Mouse (Mus musculus) liver, embryonic 11.5 days (tissue): ENCODE data around the gene Zc3h15. TPM values are rescaled to one million over a fixed set of nuclear protein-coding genes. Genes with fewer than 3 reads are reported as not detected.

Experiments
- ATAC-seq: fragments of 200-750 bp; cut with Nextera tagmentation; replicated peaks from 2 replicates; pipeline ENCODE4 v1.8.0; 2017; ENCODE audit warnings: moderate number of reproducible peaks, mild to moderate bottlenecking, moderate TSS enrichment, moderate library complexity; ENCODE audit not compliant: low FRiP score
- DNase-seq: peaks from one replicate; pipeline ENCODE4 v3.0.0-alpha.2; 2017; ENCODE audit warnings: low spot score
- H3K27ac ChIP-seq: fragments of 300-500 bp; sonication (generic); 2 replicates; pipeline ENCODE4 v1.5.1; 2014; ENCODE audit warnings: mild to moderate bottlenecking, low read depth, low read length, control low read depth
- H3K27me3 ChIP-seq: fragments of 300-500 bp; sonication (generic); replicated peaks from 2 replicates; pipeline ENCODE4 v1.6.1; 2014; ENCODE audit warnings: low read length, mixed read lengths; ENCODE audit not compliant: control insufficient read depth, insufficient read depth
- H3K36me3 ChIP-seq: fragments of 300-500 bp; sonication (generic); 2 replicates; pipeline ENCODE4 v1.6.1; 2014; ENCODE audit warnings: mild to moderate bottlenecking, low read length, moderate library complexity, mixed read lengths; ENCODE audit not compliant: control insufficient read depth, insufficient read depth
- H3K4me1 ChIP-seq: fragments of 300-500 bp; sonication (generic); replicated peaks from 2 replicates; pipeline ENCODE4 v1.6.1; 2014; ENCODE audit warnings: low read length, mixed read lengths; ENCODE audit not compliant: control insufficient read depth, insufficient read depth
- H3K4me2 ChIP-seq: fragments of 300-500 bp; sonication (generic); 2 replicates; pipeline ENCODE4 v1.6.1; 2014; ENCODE audit warnings: mild to moderate bottlenecking, control low read depth, moderate library complexity
- H3K4me3 ChIP-seq: fragments of 300-500 bp; sonication (generic); 2 replicates; pipeline ENCODE4 v1.5.1; 2014; ENCODE audit warnings: low read depth, low read length, control low read depth
- H3K9ac ChIP-seq: fragments of 300-500 bp; sonication (generic); 2 replicates; pipeline ENCODE4 v1.6.1; 2014; ENCODE audit warnings: low read depth, low read length, control low read depth
- H3K9me3 ChIP-seq: fragments of 300-500 bp; sonication (generic); 2 replicates; pipeline ENCODE4 v1.6.1; 2016; ENCODE audit warnings: low read length, inconsistent platforms, mixed read lengths; ENCODE audit not compliant: control insufficient read depth
- WGBS: fragments of 180-500 bp; shearing (Covaris S2); extraction: QIAGEN DNeasy Blood & Tissue Kit; methylation state at CpG from one replicate; pipeline ENCODE4 v1.1.7; 2014; 5-methylcytosine and 5-hydroxymethylcytosine counted together
- polyA plus RNA-seq: library from polyadenylated mRNA; unstranded; fragments of >200 nt; fragmentation: Nextera tagmentation; extraction: Ambion mirVana; gene quantifications from 2 replicates; pipeline ENCODE4 v1.2.1, GENCODE M21; 2014

Zc3h15 gene
- polyA plus RNA-seq, 1 experiment from 2014 or later = 126 TPM

DNA sequence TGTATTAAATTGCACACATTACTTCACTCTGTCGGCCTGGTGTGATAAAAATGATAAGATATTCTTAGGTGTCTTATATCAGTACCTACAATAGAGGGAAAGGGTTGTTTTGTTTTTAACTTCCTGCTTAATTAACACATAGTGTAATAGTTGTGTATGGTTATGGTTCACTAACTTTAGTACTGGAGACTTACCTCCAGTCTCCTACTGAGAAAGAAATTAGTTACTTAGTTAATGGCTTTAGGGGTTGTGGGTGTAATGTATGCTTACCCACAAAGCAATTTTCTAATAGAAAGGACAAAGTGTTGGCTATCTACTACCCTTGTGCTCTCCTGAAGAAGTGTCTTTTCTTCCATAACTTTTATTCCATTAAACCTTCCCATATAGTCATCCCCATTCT lies 23.8 kb downstream of the Zc3h15 start:
- Histone ChIP-seq H3K27me3 (no peaks in the 10 kb centered on the region), H3K4me1 (no peaks in the 10 kb centered on the region), H3K4me2 (no peak overlapping the region), H3K36me3 (peaks cover 8% of the 10 kb centered on the region; the same call in 1 of the 2 replicates), H3K4me3 (no peak overlapping the region), H3K9ac (no peak overlapping the region), H3K9me3 (no peaks in the 10 kb centered on the region), H3K27ac (no peak overlapping the region)
- ATAC-seq (no peak), DNase-seq (no peak)
- WGBS = 74% methylated on average over 1 of the region's 1 CpGs

DNA sequence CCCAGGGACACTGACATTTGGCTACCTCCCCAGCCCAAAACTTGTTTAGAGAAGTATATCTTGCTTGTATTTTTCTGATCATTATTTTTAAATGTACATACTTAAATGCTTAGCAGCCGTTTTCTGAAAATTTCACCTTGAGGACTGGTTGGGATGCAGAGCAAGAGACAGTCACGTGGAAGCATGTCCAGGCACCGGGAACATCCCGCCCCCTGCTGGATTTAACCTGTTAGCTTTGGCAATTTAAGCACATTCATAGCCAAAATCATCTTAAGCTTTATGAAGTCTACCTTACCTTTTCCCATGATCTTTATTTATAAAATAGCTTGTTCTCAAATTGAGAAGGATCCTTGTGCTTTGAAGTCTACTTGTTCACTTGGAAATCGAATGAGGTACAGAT lies 25.8 kb downstream of the Zc3h15 start:
- Histone ChIP-seq H3K4me3 (no peak overlapping the region), H3K9ac (no peak overlapping the region), H3K27me3 (no peaks in the 10 kb centered on the region), H3K27ac (no peak overlapping the region), H3K4me2 (no peak overlapping the region), H3K36me3 (peaks cover 6% of the 10 kb centered on the region; the same call in 1 of the 2 replicates), H3K9me3 (no peaks in the 10 kb centered on the region), H3K4me1 (no peaks in the 10 kb centered on the region)
- no peak for DNase-seq
- WGBS = 79% methylated on average over 5 of the region's 5 CpGs
- no peak for ATAC-seq

DNA sequence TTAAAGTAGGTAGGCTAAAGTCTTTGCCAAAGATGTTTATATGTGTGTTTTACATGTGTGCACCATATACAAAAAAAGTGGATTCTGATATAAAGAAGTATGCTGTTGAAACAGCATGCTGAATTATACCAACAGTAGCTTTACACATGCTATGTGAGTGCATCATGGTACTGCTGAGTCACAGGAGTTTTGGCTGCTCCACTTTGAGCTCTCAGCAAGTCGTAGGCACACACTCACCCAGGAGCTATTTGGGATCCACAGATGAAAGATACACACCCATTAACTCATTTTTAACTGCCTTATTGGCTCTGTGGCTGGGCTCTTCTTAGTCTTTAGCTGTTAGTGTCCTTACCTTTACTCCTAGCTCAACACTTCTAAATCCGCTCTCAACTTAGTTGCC lies 27.6 kb downstream of the Zc3h15 start:
- DNase-seq (no peak), ATAC-seq (no peak)
- H3K4me3 ChIP-seq = no peak overlapping the region
- no peaks in the 10 kb centered on the region for H3K4me1 ChIP-seq
- no peak overlapping the region for H3K9ac ChIP-seq
- H3K4me2 ChIP-seq = no peak overlapping the region
- H3K27ac ChIP-seq = no peak overlapping the region
- WGBS = 97% methylated on average over 2 of the region's 2 CpGs
- peaks cover 6% of the 10 kb centered on the region; the same call in 1 of the 2 replicates for H3K36me3 ChIP-seq
- no peaks in the 10 kb centered on the region for H3K9me3 ChIP-seq
- H3K27me3 ChIP-seq = no peaks in the 10 kb centered on the region

DNA sequence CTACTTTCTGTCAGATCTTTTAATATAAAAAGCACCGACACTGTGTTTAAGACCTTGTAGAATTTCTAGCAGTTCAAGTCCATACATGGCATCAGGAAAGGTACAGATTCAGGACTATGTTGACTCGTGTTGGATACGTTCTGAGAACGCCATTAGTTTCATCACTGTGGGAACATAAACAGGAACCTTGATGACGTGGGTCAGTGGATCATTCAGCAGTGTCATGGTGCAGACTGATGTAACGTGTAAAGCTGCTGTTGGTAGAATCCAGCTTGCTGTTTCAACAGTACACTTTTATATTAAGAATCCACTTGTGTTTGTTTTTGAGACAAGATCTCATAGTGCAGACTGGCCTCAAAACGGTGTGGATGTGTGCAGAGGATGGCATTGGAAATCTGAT lies 28.8 kb downstream of the Zc3h15 start:
- H3K36me3 ChIP-seq = peaks cover 6% of the 10 kb centered on the region; the same call in 1 of the 2 replicates
- no peak overlapping the region for H3K9ac ChIP-seq
- no peaks in the 10 kb centered on the region for H3K27me3 ChIP-seq
- H3K9me3 ChIP-seq = no peaks in the 10 kb centered on the region
- 76% methylated on average over 7 of the region's 7 CpGs for WGBS
- no peaks in the 10 kb centered on the region for H3K4me1 ChIP-seq
- no peak overlapping the region for H3K27ac ChIP-seq
- H3K4me3 ChIP-seq = no peak overlapping the region
- ATAC-seq = no peak
- no peak overlapping the region for H3K4me2 ChIP-seq
- no peak for DNase-seq

DNA sequence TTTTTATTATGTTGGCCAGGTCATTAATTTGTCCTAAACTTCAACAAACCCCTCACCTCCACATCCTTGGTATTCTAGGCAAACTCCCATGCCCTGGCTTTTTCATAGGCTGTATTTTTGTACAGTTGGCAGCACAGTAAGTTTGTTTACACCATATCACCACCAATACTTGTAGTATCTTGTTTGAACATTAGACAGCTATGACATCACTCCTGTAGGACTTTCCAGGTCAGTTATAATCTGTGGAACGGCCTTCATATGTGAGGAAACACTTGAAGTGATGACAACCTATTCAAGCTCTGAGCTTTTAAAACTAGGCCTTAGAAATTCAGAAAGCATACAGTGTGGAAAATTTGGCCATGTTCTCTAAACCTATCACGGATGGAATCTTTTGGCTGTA lies 29.6 kb downstream of the Zc3h15 start:
- Histone ChIP-seq H3K27ac (no peak overlapping the region), H3K4me1 (no peaks in the 10 kb centered on the region), H3K9ac (no peak overlapping the region), H3K36me3 (peaks cover 6% of the 10 kb centered on the region; the same call in 1 of the 2 replicates), H3K9me3 (no peaks in the 10 kb centered on the region), H3K27me3 (no peaks in the 10 kb centered on the region), H3K4me3 (no peak overlapping the region), H3K4me2 (no peak overlapping the region)
- DNase-seq (no peak), ATAC-seq (no peak)
- WGBS = 88% methylated on average over 2 of the region's 2 CpGs

- Histone ChIP-seq H3K4me1 (no peaks in the 10 kb centered on the region), H3K4me3 (no peak overlapping the region), H3K4me2 (no peak overlapping the region), H3K36me3 (peaks cover 6% of the 10 kb centered on the region; the same call in 1 of the 2 replicates), H3K9me3 (no peaks in the 10 kb centered on the region), H3K27ac (no peak overlapping the region), H3K9ac (no peak overlapping the region), H3K27me3 (no peaks in the 10 kb centered on the region)
- DNase-seq (no peak), ATAC-seq (no peak)
- WGBS = 87% methylated on average over 7 of the region's 7 CpGs
Measured at GRCm38 (mm10) chr2:83674421-83674820, 30.2 kb downstream of the Zc3h15 start.

- peaks cover 6% of the 10 kb centered on the region; the same call in 1 of the 2 replicates for H3K36me3 ChIP-seq
- no peaks in the 10 kb centered on the region for H3K9me3 ChIP-seq
- H3K4me1 ChIP-seq = no peaks in the 10 kb centered on the region
- no peaks in the 10 kb centered on the region for H3K27me3 ChIP-seq
- WGBS = 89% methylated on average over 9 of the region's 9 CpGs
- DNase-seq (no peak), ATAC-seq (no peak)
- H3K9ac ChIP-seq = no peak overlapping the region
- no peak overlapping the region for H3K27ac ChIP-seq
- H3K4me2 ChIP-seq = no peak overlapping the region
- H3K4me3 ChIP-seq = no peak overlapping the region
Measured at GRCm38 (mm10) chr2:83674896-83675295, 30.7 kb downstream of the Zc3h15 start.

DNA sequence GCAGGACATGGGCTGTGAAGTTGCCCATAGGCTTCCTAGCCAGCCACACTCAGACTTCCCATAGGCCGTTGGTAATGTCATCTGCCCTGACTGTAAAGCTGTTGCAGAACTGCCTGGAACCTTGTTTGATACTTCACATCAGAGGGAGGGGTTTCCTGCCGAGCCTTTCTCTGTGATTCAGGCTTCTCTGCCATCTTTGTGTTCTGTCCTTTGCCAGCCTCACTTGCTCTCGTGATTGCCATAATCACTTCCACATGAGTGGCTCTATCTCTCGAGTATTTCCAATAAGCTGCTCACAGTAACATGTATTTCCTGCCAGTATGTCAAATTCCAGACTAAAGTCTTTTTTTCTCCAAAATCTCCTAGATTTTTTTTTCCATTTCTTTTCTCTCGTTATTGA lies 31.4 kb downstream of the Zc3h15 start:
- WGBS = 66% methylated on average over 5 of the region's 5 CpGs
- ATAC-seq = no peak
- DNase-seq = no peak

GRCm38 (mm10) chr2:83676226-83676870 lies 32.1 kb downstream of the Zc3h15 start:
- H3K9me3 ChIP-seq = no peaks in the 10 kb centered on the region
- no peaks in the 10 kb centered on the region for H3K4me1 ChIP-seq
- no peak overlapping the region for H3K9ac ChIP-seq
- no peak overlapping the region for H3K4me3 ChIP-seq
- WGBS = 78% methylated on average over 4 of the region's 4 CpGs
- ATAC-seq (no peak), DNase-seq (no peak)
- no peak overlapping the region for H3K27ac ChIP-seq
- peaks cover 6% of the 10 kb centered on the region; the same call in 1 of the 2 replicates for H3K36me3 ChIP-seq
- no peak overlapping the region for H3K4me2 ChIP-seq
- no peaks in the 10 kb centered on the region for H3K27me3 ChIP-seq

More for the DNA sequence above, 31.4 kb downstream of the Zc3h15 start:
- Histone ChIP-seq H3K27me3 (no peaks in the 10 kb centered on the region), H3K27ac (no peak overlapping the region), H3K9me3 (no peaks in the 10 kb centered on the region), H3K4me2 (no peak overlapping the region), H3K4me3 (no peak overlapping the region), H3K36me3 (peaks cover 6% of the 10 kb centered on the region; the same call in 1 of the 2 replicates), H3K4me1 (no peaks in the 10 kb centered on the region), H3K9ac (no peak overlapping the region)
